Mouse (Mus musculus) adrenal gland, postnatal 36 days (tissue): ENCODE results near the gene Adgrv1. TPM values are rescaled to one million over a fixed set of nuclear protein-coding genes. Genes with fewer than 3 reads are reported as not detected.
A peak's percentile ranks its signal among the peaks of the same experiment; 100 is the strongest.

Experiments
- DNase-seq, 2 experiments: peaks; one replicate each; pipeline ENCODE4 v3.0.0; 2021; ENCODE audit warnings: mixed read lengths in 1 of 2
- total RNA-seq, 2 experiments: library from RNA; stranded (reverse); gene quantifications; 2 replicates each; pipeline ENCODE4 v1.2.3; 2021

The Adgrv1 gene
- total RNA-seq, 2 experiments from 2014 or later, result 1.4 to 3.6 TPM

GRCm38 (mm10) chr13:81425111-81425510 lies 207.8 kb downstream of the Adgrv1 start:
- no peak for DNase-seq

- no peak for DNase-seq
Observed at GRCm38 (mm10) chr13:81424002-81424401, 209.0 kb downstream of the Adgrv1 start.

- no peak for DNase-seq
Observed at GRCm38 (mm10) chr13:81407881-81408460, 225.0 kb downstream of the Adgrv1 start.

- no peak for DNase-seq
Observed at GRCm38 (mm10) chr13:81402826-81403225, 230.1 kb downstream of the Adgrv1 start.

GRCm38 (mm10) chr13:81402191-81402590 lies 230.8 kb downstream of the Adgrv1 start:
- no peak for DNase-seq

- peak; percentile 2 to 15 for DNase-seq
Observed at GRCm38 (mm10) chr13:81401742-81402141, 231.2 kb downstream of the Adgrv1 start.

GRCm38 (mm10) chr13:81385597-81386362 lies 247.2 kb downstream of the Adgrv1 start:
- DNase-seq, result peak; percentile 42 to 60

GRCm38 (mm10) chr13:81381835-81382234 lies 251.1 kb downstream of the Adgrv1 start:
- DNase-seq, result no peak

GRCm38 (mm10) chr13:81370801-81371456 lies 262.0 kb downstream of the Adgrv1 start:
- DNase-seq, result peak; percentile 54 to 61

GRCm38 (mm10) chr13:81370196-81370595 lies 262.8 kb downstream of the Adgrv1 start:
- no peak for DNase-seq

- no peak for DNase-seq
Observed at GRCm38 (mm10) chr13:81369564-81369963, 263.4 kb downstream of the Adgrv1 start.

- peak; percentile 14 to 35 for DNase-seq
Observed at GRCm38 (mm10) chr13:81368987-81369386, 264.0 kb downstream of the Adgrv1 start.

GRCm38 (mm10) chr13:81367681-81368376 lies 265.1 kb downstream of the Adgrv1 start:
- DNase-seq, result no peak

- no peak for DNase-seq
Observed at GRCm38 (mm10) chr13:81360338-81360737, 272.6 kb downstream of the Adgrv1 start.

- no peak for DNase-seq
Observed at GRCm38 (mm10) chr13:81358766-81359165, 274.2 kb downstream of the Adgrv1 start.

- peak; percentile 13 to 23 for DNase-seq
Observed at GRCm38 (mm10) chr13:81358365-81358764, 274.6 kb downstream of the Adgrv1 start.

- DNase-seq, result no peak
Observed at GRCm38 (mm10) chr13:81357215-81357614, 275.7 kb downstream of the Adgrv1 start.

GRCm38 (mm10) chr13:81354587-81354986 lies 278.4 kb downstream of the Adgrv1 start:
- DNase-seq, result no peak

GRCm38 (mm10) chr13:81352296-81352695 lies 280.7 kb downstream of the Adgrv1 start:
- DNase-seq, result peak; percentile 48 to 67

GRCm38 (mm10) chr13:81351462-81352155 lies 281.3 kb downstream of the Adgrv1 start:
- DNase-seq, result peak in 1 of 2 experiments; percentile 18

- peak in 1 of 2 experiments; percentile 20 for DNase-seq
Observed at GRCm38 (mm10) chr13:81347261-81347980, 285.5 kb downstream of the Adgrv1 start.
